Mouse (Mus musculus): ENCODE results near the gene Gm21440. TPM values are rescaled to one million over a fixed set of nuclear protein-coding genes. Genes with fewer than 3 reads are reported as not detected.
"Not testable (repeated sequence)": the region's sequence is repeated elsewhere in the genome, so short reads cannot be mapped to it uniquely, and the experiment has no call there.

Gm21440 gene
- total RNA-seq (2021): not detected
- long read RNA-seq, experiment 1: 0 reads
- long read RNA-seq, experiment 2: 0 reads

GRCm38 (mm10) chrY:13252091-13252490, at the start of gene Gm21440, which contains the start of gene Gm21454:
TSS of gene Gm21440 (plus strand) at chrY:13252391.
TSS of gene Gm21454 (plus strand) at chrY:13252442.
- not testable (repeated sequence) for DNase-seq

GRCm38 (mm10) chrY:13223828-13224227, 28.4 kb upstream of the Gm21440 start, which contains the start of gene Gm21828:
TSS of gene Gm21828 (minus strand) at chrY:13223928.
- DNase-seq: not testable (repeated sequence)

Other genes with a start within 250 kb of the Gm21440 start
- not detected for gene Gm20807, start 209.5 kb upstream of the Gm21440 start, total RNA-seq (2021)
- not detected for gene Gm21891, start 118.9 kb upstream of the Gm21440 start, total RNA-seq (2021)
- not detected for gene Gm21425, start 90.4 kb upstream of the Gm21440 start, total RNA-seq (2021)
- gene Gm21828, start 28.5 kb upstream of the Gm21440 start, total RNA-seq (2021): not detected
- not detected for gene Gm21454, start 51 bp downstream of the Gm21440 start, total RNA-seq (2021)
- not detected for gene Gm21725, start 96.7 kb downstream of the Gm21440 start, total RNA-seq (2021)
- not detected for gene Gm21866, start 213.2 kb downstream of the Gm21440 start, total RNA-seq (2021)
- not detected for gene Gm20773, start 241.6 kb downstream of the Gm21440 start, total RNA-seq (2021)

Measured in adrenal gland, postnatal 36 days (tissue).